Mouse (Mus musculus): ENCODE measurements around the gene Rbm33.
A peak's percentile ranks its signal among the peaks of the same experiment; 100 is the strongest.

The Rbm33 gene

GRCm38 (mm10) chr5:28412006-28412685, 95.2 kb downstream of the Rbm33 start:
- DNase-seq (ENCODE audit: low read depth, low spot score): no peak

- DNase-seq (ENCODE audit: low read depth, low spot score): no peak
These were observed 96.6 kb downstream of the Rbm33 start for GRCm38 (mm10) chr5:28413533-28413932.

GRCm38 (mm10) chr5:28414076-28414475, 97.2 kb downstream of the Rbm33 start:
- no peak for DNase-seq (ENCODE audit: low read depth, low spot score)

DNA sequence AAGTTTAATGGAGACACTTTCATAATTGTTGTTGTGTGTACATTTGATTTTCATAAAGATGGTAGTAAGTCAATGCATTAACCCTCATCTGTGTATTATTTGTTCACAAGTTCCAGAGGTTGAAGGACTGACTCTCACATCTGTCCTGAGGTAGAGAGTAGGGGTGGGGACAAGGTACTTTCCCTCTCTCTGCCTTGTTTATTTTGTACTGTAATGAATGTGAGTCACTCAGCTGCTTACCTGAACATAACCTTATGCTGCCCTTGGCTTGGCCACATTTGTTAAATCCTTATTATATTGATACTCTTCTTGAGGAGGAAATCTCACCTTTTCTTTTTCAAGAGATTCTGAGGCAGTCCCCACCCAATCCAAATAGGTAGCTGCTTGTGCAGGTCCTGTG, 99.1 kb downstream of the Rbm33 start:
- no peak for DNase-seq (ENCODE audit: low read depth, low spot score)

- no peak for DNase-seq (ENCODE audit: low read depth, low spot score)
These were observed 101.8 kb downstream of the Rbm33 start for GRCm38 (mm10) chr5:28418734-28419133.

- DNase-seq (ENCODE audit: low read depth, low spot score): peak; percentile 79
These were observed 102.8 kb downstream of the Rbm33 start for GRCm38 (mm10) chr5:28419640-28420265.

DNA sequence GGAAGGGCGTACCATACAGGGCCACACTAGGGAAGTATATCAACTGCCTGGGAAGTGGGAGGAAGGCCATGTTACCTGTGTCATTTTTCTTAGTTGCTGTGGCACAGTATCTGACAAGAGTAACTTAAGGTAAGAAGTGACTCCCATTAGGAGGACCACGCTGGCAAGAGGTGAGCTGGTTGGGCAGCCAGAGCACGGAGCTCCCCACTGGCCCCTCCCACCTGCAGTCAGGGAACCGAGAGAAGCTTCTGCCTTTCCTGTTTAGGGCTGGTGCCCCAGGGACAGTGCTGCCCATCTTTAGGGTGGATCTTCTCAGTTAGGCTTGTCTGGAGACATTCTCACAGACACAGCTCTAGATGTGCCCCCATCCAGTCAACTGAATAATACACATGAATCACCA, 106.9 kb downstream of the Rbm33 start:
- DNase-seq (ENCODE audit: low read depth, low spot score): no peak

DNA sequence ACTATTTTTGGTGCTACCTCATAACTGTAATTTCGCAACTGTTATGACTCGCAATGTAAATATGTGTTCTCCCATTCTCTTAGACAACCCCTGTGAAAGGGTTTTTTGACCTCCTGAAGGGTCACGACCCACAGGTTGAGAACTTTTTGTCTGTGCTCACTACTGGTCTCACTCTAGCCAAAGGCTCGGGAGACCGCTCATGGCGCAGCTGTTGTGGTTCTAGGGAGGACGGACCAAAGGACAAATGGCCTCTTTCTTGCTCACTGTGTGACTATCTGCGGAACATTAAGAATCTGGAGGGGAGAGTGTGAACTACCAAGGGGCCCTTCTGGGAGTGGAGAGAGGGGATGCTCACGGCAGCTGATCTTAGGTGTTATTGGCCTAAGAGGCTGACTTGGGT, 109.0 kb downstream of the Rbm33 start:
- no peak for DNase-seq (ENCODE audit: low read depth, low spot score)

DNA sequence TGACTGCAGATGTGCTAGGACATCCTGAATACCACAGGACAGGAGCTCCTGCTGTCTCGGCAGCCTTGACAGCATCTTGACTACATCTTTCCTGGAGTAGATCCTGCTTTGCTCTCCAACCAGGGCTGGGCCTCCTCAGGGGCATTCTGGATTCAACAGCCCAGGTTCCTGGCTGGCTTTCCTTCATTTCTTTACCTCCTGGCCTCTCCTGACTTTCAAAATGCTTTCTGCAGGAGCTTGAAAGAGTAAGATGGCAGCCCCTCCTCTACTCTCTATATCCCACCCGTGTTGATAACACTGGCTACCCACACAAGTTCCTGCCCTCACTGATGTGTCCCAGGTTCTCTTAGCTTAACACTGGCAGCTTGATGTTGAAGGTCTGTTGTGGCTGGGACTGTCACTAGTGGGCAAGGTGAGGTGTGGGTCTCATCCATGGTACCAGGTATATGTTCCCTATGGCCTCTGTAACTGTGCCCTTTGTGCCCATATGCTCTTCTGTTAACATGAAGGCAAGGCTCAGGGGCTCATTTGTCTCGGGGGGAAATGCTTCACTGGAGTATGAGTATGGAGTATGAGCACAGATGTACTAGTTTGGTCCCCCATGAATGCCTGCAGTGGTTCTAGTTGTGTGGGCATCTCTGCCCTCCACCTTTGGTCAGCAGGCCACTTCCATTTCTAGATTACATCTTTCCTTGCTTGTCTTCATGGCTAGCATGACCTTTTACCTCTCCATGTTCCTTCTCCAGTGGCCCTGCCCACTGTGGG, 133.4 kb downstream of the Rbm33 start:
- no peak for DNase-seq (ENCODE audit: low read depth, low spot score)

GRCm38 (mm10) chr5:28451053-28451638, 134.2 kb downstream of the Rbm33 start:
- peak; percentile 84 for DNase-seq (ENCODE audit: low read depth, low spot score)

- no peak for DNase-seq (ENCODE audit: low read depth, low spot score)
These were observed 136.2 kb downstream of the Rbm33 start for GRCm38 (mm10) chr5:28453086-28453485.

GRCm38 (mm10) chr5:28453523-28453922, 136.6 kb downstream of the Rbm33 start:
- peak; percentile 84 for DNase-seq (ENCODE audit: low read depth, low spot score)

GRCm38 (mm10) chr5:28454546-28454945, 137.6 kb downstream of the Rbm33 start:
- DNase-seq (ENCODE audit: low read depth, low spot score): no peak

DNA sequence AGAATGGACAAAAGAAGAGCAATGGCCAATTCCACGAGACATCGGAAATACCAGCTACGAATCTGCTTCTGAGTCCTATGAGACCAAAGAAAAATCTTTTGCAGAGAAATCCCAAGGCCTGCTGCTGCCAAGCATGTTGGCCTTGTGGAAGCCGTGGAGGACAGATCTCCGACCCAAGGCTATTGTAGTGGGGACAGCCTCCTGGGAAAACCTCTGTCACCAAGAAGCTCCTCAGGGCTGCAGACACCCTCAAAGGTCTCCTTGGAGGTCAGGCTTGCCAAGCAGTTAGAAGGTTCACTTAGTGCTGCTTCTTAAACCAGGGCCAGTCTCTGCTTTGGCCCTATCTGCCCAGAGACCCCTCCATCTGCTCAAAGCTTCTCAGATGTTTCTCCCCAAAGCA, 138.8 kb downstream of the Rbm33 start:
- no peak for DNase-seq (ENCODE audit: low read depth, low spot score)

- no peak for DNase-seq (ENCODE audit: low read depth, low spot score)
These were observed 139.4 kb downstream of the Rbm33 start for GRCm38 (mm10) chr5:28456366-28456765.

DNA sequence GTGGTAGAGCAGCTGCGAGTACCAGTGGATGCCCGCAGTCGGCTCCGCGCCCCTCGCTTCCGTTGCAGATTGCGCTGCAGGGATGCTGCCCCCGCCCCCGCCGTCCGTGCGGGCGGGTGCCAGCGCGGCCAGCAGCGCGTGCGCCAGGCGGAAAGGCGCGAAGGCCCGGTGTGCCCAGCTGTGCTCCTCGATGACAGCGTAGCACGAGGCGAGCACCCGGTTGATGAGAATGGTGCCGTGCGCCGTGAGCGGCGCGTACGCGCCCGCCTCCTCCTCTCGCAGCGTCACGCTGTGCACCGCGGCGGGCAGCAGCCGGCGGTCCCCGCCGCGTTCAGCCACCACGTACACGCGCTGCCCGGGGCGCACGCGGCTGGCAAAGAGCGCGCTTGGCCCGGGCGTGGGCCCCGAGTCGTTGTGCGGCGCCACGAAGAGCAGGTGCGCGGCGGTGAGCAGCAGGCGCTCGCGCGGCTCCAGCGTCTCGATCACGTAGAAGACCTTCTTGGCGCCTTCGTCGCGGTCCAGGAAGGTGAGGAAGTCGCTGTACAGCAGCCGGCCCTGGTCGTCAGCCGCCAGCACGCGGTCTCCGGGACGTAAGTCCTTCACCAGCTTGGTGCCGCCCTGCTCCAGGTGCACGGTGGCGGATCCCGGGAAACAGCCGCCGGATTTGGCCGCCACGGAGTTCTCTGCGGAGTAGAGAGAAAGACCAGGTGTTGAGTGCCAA, 141.2 kb downstream of the Rbm33 start:
- peak; percentile 78 for DNase-seq (ENCODE audit: low read depth, low spot score)

- DNase-seq (ENCODE audit: low read depth, low spot score): peak; percentile 79
These were observed 141.9 kb downstream of the Rbm33 start for GRCm38 (mm10) chr5:28458821-28459240.

- peak; percentile 54 for DNase-seq (ENCODE audit: low read depth, low spot score)
These were observed 142.7 kb downstream of the Rbm33 start for GRCm38 (mm10) chr5:28459456-28460225.

DNA sequence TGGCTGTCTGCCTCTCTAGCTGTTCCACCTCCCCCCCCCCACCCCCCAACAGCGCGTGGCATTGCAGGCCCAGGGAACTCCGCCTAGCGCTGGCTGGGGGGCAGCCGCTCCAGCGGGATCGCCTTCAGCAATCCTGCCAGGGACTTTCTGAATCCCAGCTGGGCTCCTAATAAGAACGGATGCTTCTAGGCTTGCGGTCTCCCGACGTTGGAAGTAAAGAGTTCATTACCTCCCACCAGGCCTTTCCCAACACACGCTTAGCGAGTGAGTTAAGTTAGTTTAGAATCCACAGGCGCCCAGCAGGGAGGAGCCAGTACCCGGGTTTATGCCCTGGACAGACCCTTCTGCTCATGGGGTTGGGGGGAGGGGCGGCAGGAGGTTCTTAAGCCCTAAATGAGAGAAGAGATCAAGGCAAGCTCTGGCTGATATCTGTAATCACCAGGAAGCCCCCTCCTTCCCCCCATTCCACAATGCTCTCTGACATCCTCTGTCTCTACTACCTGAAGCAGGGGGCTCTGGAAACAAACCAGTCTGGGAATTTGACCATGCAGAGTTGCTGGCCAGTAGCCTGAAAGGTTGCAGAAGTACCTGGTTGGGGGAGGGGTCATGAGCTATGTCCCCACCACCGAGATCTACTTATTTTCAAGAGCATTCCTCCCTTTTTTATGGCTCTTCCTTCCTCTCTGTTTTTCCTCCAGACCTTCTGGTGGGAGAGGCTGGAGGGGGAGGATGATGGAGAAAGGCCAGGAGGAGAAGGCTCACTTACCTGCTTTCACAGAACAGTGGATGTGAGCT, 143.8 kb downstream of the Rbm33 start:
- DNase-seq (ENCODE audit: low read depth, low spot score): peak; percentile 28

DNA sequence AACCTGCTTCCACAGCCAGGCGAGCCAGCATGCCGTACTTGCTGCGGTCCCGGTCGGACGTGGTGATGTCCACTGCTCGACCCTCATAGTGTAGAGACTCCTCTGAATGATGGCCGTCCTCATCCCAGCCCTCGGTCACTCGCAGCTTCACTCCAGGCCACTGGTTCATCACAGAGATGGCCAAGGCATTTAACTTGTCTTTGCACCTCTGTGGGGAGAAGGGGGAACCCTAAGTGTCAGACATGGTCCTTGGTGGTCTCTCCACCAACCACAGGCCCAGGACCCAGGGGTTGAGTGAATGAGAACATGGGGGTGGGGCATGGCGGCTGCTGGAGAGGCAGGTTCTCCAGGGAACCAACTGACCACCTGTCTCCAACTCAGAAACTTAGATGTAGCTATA, 144.5 kb downstream of the Rbm33 start:
- DNase-seq (ENCODE audit: low read depth, low spot score): no peak
